Mouse (Mus musculus) midbrain, embryonic 14.5 days (tissue): ENCODE measurements around the gene Tnk2. TPM values are rescaled to one million over a fixed set of nuclear protein-coding genes. Genes with fewer than 3 reads are reported as not detected.

Experiments
- ATAC-seq: fragments of 200-750 bp; cut with Nextera tagmentation; 2 replicates; pipeline ENCODE4 v1.8.0; 2017; ENCODE audit warnings: moderate number of reproducible peaks, moderate library complexity; ENCODE audit not compliant: low FRiP score, low TSS enrichment
- DNase-seq: peaks from one replicate; pipeline ENCODE4 v3.0.0-alpha.2; 2015
- H3K27ac ChIP-seq: fragments of 300-500 bp; sonication (generic); replicated peaks from 2 replicates; pipeline ENCODE4 v1.5.1; 2014; ENCODE audit warnings: mild to moderate bottlenecking, low read depth, low read length, moderate library complexity
- H3K27me3 ChIP-seq: fragments of 300-500 bp; sonication (generic); 2 replicates; pipeline ENCODE4 v1.6.1; 2014; ENCODE audit warnings: low read length, control low read depth, mixed read lengths; ENCODE audit not compliant: control insufficient read depth, insufficient read depth
- H3K36me3 ChIP-seq: fragments of 300-500 bp; sonication (generic); 2 replicates; pipeline ENCODE4 v1.6.1; 2014; ENCODE audit warnings: low read length, control low read depth; ENCODE audit not compliant: control insufficient read depth, insufficient read depth
- H3K4me1 ChIP-seq: fragments of 300-500 bp; sonication (generic); 2 replicates; pipeline ENCODE4 v1.6.1; 2014; ENCODE audit warnings: mild to moderate bottlenecking, antibody characterized with exemption, low read length, control low read depth; ENCODE audit not compliant: control insufficient read depth, insufficient read depth
- H3K4me2 ChIP-seq: fragments of 300-500 bp; sonication (generic); 2 replicates; pipeline ENCODE4 v1.6.1; 2014; ENCODE audit warnings: mild to moderate bottlenecking, low read length, moderate library complexity
- H3K4me3 ChIP-seq: fragments of 300-500 bp; sonication (generic); replicated peaks from 2 replicates; pipeline ENCODE4 v1.5.1; 2014; ENCODE audit warnings: low read depth, low read length
- H3K9ac ChIP-seq: fragments of 300-500 bp; sonication (generic); replicated peaks from 2 replicates; pipeline ENCODE4 v1.6.1; 2014; ENCODE audit warnings: mild to moderate bottlenecking, low read length, moderate library complexity
- H3K9me3 ChIP-seq: fragments of 300-500 bp; sonication (generic); 2 replicates; pipeline ENCODE4 v1.6.1; 2016; ENCODE audit warnings: low read length, control low read depth, mixed read lengths; ENCODE audit not compliant: control insufficient read depth
- WGBS: fragments of 180-500 bp; shearing (Covaris S2); extraction: QIAGEN DNeasy Blood & Tissue Kit; methylation state at CpG from one replicate; pipeline ENCODE4 v1.1.7; 2014; 5-methylcytosine and 5-hydroxymethylcytosine counted together
- polyA plus RNA-seq: library from polyadenylated mRNA; unstranded; fragments of >200 nt; fragmentation: Nextera tagmentation; extraction: Ambion mirVana; gene quantifications from 2 replicates; pipeline ENCODE4 v1.2.1, GENCODE M21; 2014

The Tnk2 gene
- polyA plus RNA-seq, 1 experiment from 2014 or later = 17.6 TPM

- peaks cover 45% of the 10 kb centered on the region for H3K4me1 ChIP-seq
- ATAC-seq (no peak), DNase-seq (peak; percentile 86)
- H3K27ac ChIP-seq = peak overlapping the region; percentile 76
- no peaks in the 10 kb centered on the region for H3K36me3 ChIP-seq
- H3K4me2 ChIP-seq = peak overlapping the region; percentile 67
- H3K9me3 ChIP-seq = no peaks in the 10 kb centered on the region
- peak overlapping the region; percentile 43 for H3K4me3 ChIP-seq
- WGBS = 5% methylated on average over 8 of the region's 8 CpGs
- peak overlapping the region; percentile 59 for H3K9ac ChIP-seq
- no peaks in the 10 kb centered on the region for H3K27me3 ChIP-seq
Measured at GRCm38 (mm10) chr16:32659385-32659784, 15.7 kb downstream of the Tnk2 start.

- H3K9me3 ChIP-seq = no peaks in the 10 kb centered on the region
- H3K27me3 ChIP-seq = no peaks in the 10 kb centered on the region
- ATAC-seq (no peak), DNase-seq (no peak)
- H3K4me1 ChIP-seq = peaks cover 46% of the 10 kb centered on the region
- 32% methylated on average over 1 of the region's 1 CpGs for WGBS
- 0 out of 2 replicates have a peak overlapping the region, but pooled peaks have one; percentile 9 for H3K9ac ChIP-seq
- no peaks in the 10 kb centered on the region for H3K36me3 ChIP-seq
- no peak overlapping the region for H3K4me3 ChIP-seq
- H3K4me2 ChIP-seq = no peak overlapping the region; the same call in 1 of the 2 replicates
- H3K27ac ChIP-seq = peak overlapping the region; percentile 76; the same call in 1 of the 2 replicates
Measured at GRCm38 (mm10) chr16:32660095-32660494, 16.4 kb downstream of the Tnk2 start.

- peaks cover 47% of the 10 kb centered on the region for H3K4me1 ChIP-seq
- H3K27ac ChIP-seq = peak overlapping the region; percentile 76
- DNase-seq = peak; percentile 82
- H3K4me2 ChIP-seq = peak overlapping the region; percentile 41
- no peaks in the 10 kb centered on the region for H3K9me3 ChIP-seq
- peak overlapping the region; percentile 14; the same call in 1 of the 2 replicates for H3K4me3 ChIP-seq
- H3K9ac ChIP-seq = peak overlapping the region; percentile 30; the same call in 1 of the 2 replicates
- 12% methylated on average over 10 of the region's 10 CpGs for WGBS
- H3K27me3 ChIP-seq = no peaks in the 10 kb centered on the region
- ATAC-seq = peak; percentile 61
- H3K36me3 ChIP-seq = no peaks in the 10 kb centered on the region
Measured at GRCm38 (mm10) chr16:32660557-32661321, 17.1 kb downstream of the Tnk2 start.

GRCm38 (mm10) chr16:32661493-32661921 is 17.8 kb downstream of the Tnk2 start:
- Histone ChIP-seq H3K4me1 (peaks cover 50% of the 10 kb centered on the region), H3K4me2 (peak overlapping the region; percentile 41), H3K4me3 (peak overlapping the region; percentile 14), H3K9me3 (no peaks in the 10 kb centered on the region), H3K27ac (peak overlapping the region; percentile 76), H3K27me3 (no peaks in the 10 kb centered on the region), H3K36me3 (no peaks in the 10 kb centered on the region), H3K9ac (peak overlapping the region; percentile 30)
- DNase-seq (no peak), ATAC-seq (peak; percentile 21; the same call in 1 of the 2 replicates)
- WGBS = 41% methylated on average over 10 of the region's 10 CpGs

GRCm38 (mm10) chr16:32662372-32662771 is 18.7 kb downstream of the Tnk2 start:
- 88% methylated on average over 7 of the region's 7 CpGs for WGBS

GRCm38 (mm10) chr16:32663231-32663858 is 19.7 kb downstream of the Tnk2 start:
- no peak for DNase-seq
- H3K27ac ChIP-seq = peak overlapping the region; percentile 38; the same call in 1 of the 2 replicates
- H3K4me3 ChIP-seq = no peak overlapping the region
- H3K9ac ChIP-seq = no peak overlapping the region
- H3K9me3 ChIP-seq = no peaks in the 10 kb centered on the region
- ATAC-seq = no peak
- no peaks in the 10 kb centered on the region for H3K27me3 ChIP-seq
- WGBS = 65% methylated on average over 9 of the region's 9 CpGs
- peaks cover 47% of the 10 kb centered on the region for H3K4me1 ChIP-seq
- H3K36me3 ChIP-seq = no peaks in the 10 kb centered on the region
- peak overlapping the region; percentile 24 for H3K4me2 ChIP-seq

More at GRCm38 (mm10) chr16:32662372-32662771, 18.7 kb downstream of the Tnk2 start:
- peaks cover 50% of the 10 kb centered on the region for H3K4me1 ChIP-seq
- ATAC-seq = no peak
- no peaks in the 10 kb centered on the region for H3K36me3 ChIP-seq
- peak overlapping the region; percentile 41 for H3K4me2 ChIP-seq
- H3K27ac ChIP-seq = peak overlapping the region; percentile 76
- peak overlapping the region; percentile 30; the same call in 1 of the 2 replicates for H3K9ac ChIP-seq
- no peak for DNase-seq
- no peaks in the 10 kb centered on the region for H3K27me3 ChIP-seq
- peak overlapping the region; percentile 14 for H3K4me3 ChIP-seq
- H3K9me3 ChIP-seq = no peaks in the 10 kb centered on the region

GRCm38 (mm10) chr16:32664211-32664610 is 20.5 kb downstream of the Tnk2 start:
- Histone ChIP-seq H3K27me3 (no peaks in the 10 kb centered on the region), H3K36me3 (0 out of 2 replicates have a peak, but pooled peaks cover 3% of the 10 kb centered on the region), H3K27ac (no peak overlapping the region), H3K9me3 (no peaks in the 10 kb centered on the region), H3K4me1 (peaks cover 42% of the 10 kb centered on the region), H3K4me2 (no peak overlapping the region), H3K9ac (no peak overlapping the region), H3K4me3 (no peak overlapping the region)
- DNase-seq (no peak), ATAC-seq (no peak)
- WGBS = 89% methylated on average over 2 of the region's 2 CpGs

- no peaks in the 10 kb centered on the region for H3K27me3 ChIP-seq
- H3K4me2 ChIP-seq = no peak overlapping the region
- H3K9ac ChIP-seq = no peak overlapping the region
- H3K27ac ChIP-seq = peak overlapping the region; percentile 13; the same call in 1 of the 2 replicates
- H3K4me3 ChIP-seq = no peak overlapping the region
- peaks cover 18% of the 10 kb centered on the region for H3K36me3 ChIP-seq
- WGBS = 37% methylated on average over 11 of the region's 11 CpGs
- no peak for ATAC-seq
- peaks cover 27% of the 10 kb centered on the region for H3K4me1 ChIP-seq
- no peak for DNase-seq
- H3K9me3 ChIP-seq = no peaks in the 10 kb centered on the region
Measured at GRCm38 (mm10) chr16:32665851-32666665, 22.4 kb downstream of the Tnk2 start.
